Mouse (Mus musculus) heart, postnatal 0 days (tissue): ENCODE measurements around the gene Wwox.

ENCODE experiments used
- CTCF ChIP-seq: IDR thresholded peaks from 2 replicates; pipeline ENCODE4 v1.5.1; 2016; ENCODE audit warnings: antibody characterized with exemption, control low read depth, low read depth
- EP300 ChIP-seq: IDR thresholded peaks from 2 replicates; pipeline ENCODE4 v1.6.1; 2016; ENCODE audit warnings: antibody characterized with exemption, low read depth

GRCm38 (mm10) chr8:115000736-115001135 is 561.3 kb downstream of the Wwox start:
- no peak for TF ChIP-seq CTCF
- no peak for TF ChIP-seq EP300
